Mouse (Mus musculus): ENCODE data around the gene Tmprss9. TPM values are rescaled to one million over a fixed set of nuclear protein-coding genes. Genes with fewer than 3 reads are reported as not detected.

Gene Tmprss9
- polyA plus RNA-seq, 1 experiment from 2014 or later = 0.05 TPM

GRCm38 (mm10) chr10:80858350-80858935, 13.2 kb upstream of the Tmprss9 start:
- Histone ChIP-seq H3K4me2 (peak overlapping the region; percentile 96), H3K4me1 (replicated peaks) (peaks cover 94% of the 10 kb centered on the region), H3K9ac (peak overlapping the region; percentile 100), H3K36me3 (peaks cover 42% of the 10 kb centered on the region), H3K9me3 (replicated peaks) (no peaks in the 10 kb centered on the region), H3K27me3 (no peaks in the 10 kb centered on the region), H3K4me3 (replicated peaks) (peak overlapping the region; percentile 99), H3K27ac (peak overlapping the region; percentile 100)
- 17% methylated on average over 7 of the region's 7 CpGs for WGBS (ENCODE audit: insufficient replicate concordance)
- ATAC-seq (ENCODE audit: low read depth) (peak; percentile 83), DNase-seq (peak; percentile 85)

GRCm38 (mm10) chr10:80862305-80862704, 9.3 kb upstream of the Tmprss9 start:
- Histone ChIP-seq H3K9me3 (replicated peaks) (no peaks in the 10 kb centered on the region), H3K4me3 (replicated peaks) (peak overlapping the region; percentile 34), H3K4me1 (replicated peaks) (peaks cover 67% of the 10 kb centered on the region), H3K4me2 (peak overlapping the region; percentile 60), H3K36me3 (peaks cover 78% of the 10 kb centered on the region), H3K9ac (peak overlapping the region; percentile 71), H3K27me3 (no peaks in the 10 kb centered on the region), H3K27ac (peak overlapping the region; percentile 100)
- DNase-seq (peak; percentile 51), ATAC-seq (ENCODE audit: low read depth) (peak; percentile 56)
- 56% methylated on average over 5 of the region's 5 CpGs for WGBS (ENCODE audit: insufficient replicate concordance)

GRCm38 (mm10) chr10:80864446-80864845, 7.2 kb upstream of the Tmprss9 start:
- no peak for DNase-seq
- Histone ChIP-seq H3K27ac (peak overlapping the region; percentile 100), H3K36me3 (peaks cover 90% of the 10 kb centered on the region), H3K4me3 (replicated peaks) (no peak overlapping the region), H3K4me2 (no peak overlapping the region), H3K9me3 (replicated peaks) (no peaks in the 10 kb centered on the region), H3K4me1 (replicated peaks) (peaks cover 46% of the 10 kb centered on the region), H3K27me3 (no peaks in the 10 kb centered on the region), H3K9ac (no peak overlapping the region)
- no peak for ATAC-seq (ENCODE audit: low read depth)
- WGBS (ENCODE audit: insufficient replicate concordance) = 92% methylated on average over 16 of the region's 16 CpGs

- 0 out of 2 replicates have a peak, but pooled peaks cover 4% of the 10 kb centered on the region for H3K4me1 ChIP-seq (replicated peaks)
- H3K36me3 ChIP-seq = peaks cover 29% of the 10 kb centered on the region
- no peak overlapping the region for H3K4me3 ChIP-seq (replicated peaks)
- peaks cover 14% of the 10 kb centered on the region for H3K27me3 ChIP-seq
- no peaks in the 10 kb centered on the region for H3K9me3 ChIP-seq (replicated peaks)
- no peak overlapping the region for H3K9ac ChIP-seq
- DNase-seq = no peak
- H3K27ac ChIP-seq = no peak overlapping the region
- no peak overlapping the region for H3K4me2 ChIP-seq
- WGBS (ENCODE audit: insufficient replicate concordance) = 59% methylated on average over 4 of the region's 6 CpGs
- no peak for ATAC-seq (ENCODE audit: low read depth)
These were observed 655 bp upstream of the Tmprss9 start for GRCm38 (mm10) chr10:80870993-80871392.

GRCm38 (mm10) chr10:80874035-80874434, 2.4 kb downstream of the Tmprss9 start:
- Histone ChIP-seq H3K27me3 (peaks cover 14% of the 10 kb centered on the region), H3K9me3 (replicated peaks) (no peaks in the 10 kb centered on the region), H3K4me1 (replicated peaks) (peaks cover 29% of the 10 kb centered on the region), H3K4me3 (replicated peaks) (no peak overlapping the region), H3K36me3 (no peaks in the 10 kb centered on the region), H3K9ac (no peak overlapping the region), H3K27ac (peak overlapping the region; percentile 18; the same call in 1 of the 2 replicates), H3K4me2 (no peak overlapping the region)
- WGBS (ENCODE audit: insufficient replicate concordance) = 67% methylated on average over 9 of the region's 9 CpGs
- ATAC-seq (ENCODE audit: low read depth) (no peak), DNase-seq (no peak)

GRCm38 (mm10) chr10:80876028-80876427, 4.4 kb downstream of the Tmprss9 start:
- peak; percentile 60 for DNase-seq
- Histone ChIP-seq H3K4me1 (replicated peaks) (peaks cover 49% of the 10 kb centered on the region), H3K36me3 (no peaks in the 10 kb centered on the region), H3K27me3 (peaks cover 14% of the 10 kb centered on the region), H3K4me2 (no peak overlapping the region), H3K4me3 (replicated peaks) (no peak overlapping the region), H3K9me3 (replicated peaks) (no peaks in the 10 kb centered on the region), H3K27ac (peak overlapping the region; percentile 61), H3K9ac (peak overlapping the region; percentile 54; the same call in 1 of the 2 replicates)
- no peak for ATAC-seq (ENCODE audit: low read depth)
- WGBS (ENCODE audit: insufficient replicate concordance) = 29% methylated on average over 5 of the region's 5 CpGs

- H3K4me3 ChIP-seq (replicated peaks) = no peak overlapping the region
- no peak overlapping the region for H3K4me2 ChIP-seq
- no peaks in the 10 kb centered on the region for H3K9me3 ChIP-seq (replicated peaks)
- peaks cover 12% of the 10 kb centered on the region for H3K27me3 ChIP-seq
- H3K4me1 ChIP-seq (replicated peaks) = peaks cover 49% of the 10 kb centered on the region
- peak overlapping the region; percentile 61 for H3K27ac ChIP-seq
- 30% methylated on average over 3 of the region's 3 CpGs for WGBS (ENCODE audit: insufficient replicate concordance)
- ATAC-seq (ENCODE audit: low read depth) (no peak), DNase-seq (no peak)
- H3K36me3 ChIP-seq = no peaks in the 10 kb centered on the region
- peak overlapping the region; percentile 54; the same call in 1 of the 2 replicates for H3K9ac ChIP-seq
These were observed 4.9 kb downstream of the Tmprss9 start for GRCm38 (mm10) chr10:80876594-80876993.

- WGBS (ENCODE audit: insufficient replicate concordance) = 3% methylated on average over 5 of the region's 5 CpGs
- Histone ChIP-seq H3K27me3 (peaks cover 4% of the 10 kb centered on the region; the same call in 1 of the 2 replicates), H3K9me3 (replicated peaks) (no peaks in the 10 kb centered on the region), H3K36me3 (no peaks in the 10 kb centered on the region), H3K4me1 (replicated peaks) (peaks cover 49% of the 10 kb centered on the region), H3K4me2 (peak overlapping the region; percentile 43), H3K27ac (peak overlapping the region; percentile 83), H3K4me3 (replicated peaks) (0 out of 2 replicates have a peak overlapping the region, but pooled peaks have one; percentile 2), H3K9ac (peak overlapping the region; percentile 40)
- peak; percentile 76 for DNase-seq
- peak; percentile 93 for ATAC-seq (ENCODE audit: low read depth)
These were observed 8.5 kb downstream of the Tmprss9 start for GRCm38 (mm10) chr10:80880131-80880641.

- Histone ChIP-seq H3K27ac (peak overlapping the region; percentile 83), H3K9me3 (replicated peaks) (no peaks in the 10 kb centered on the region), H3K4me1 (replicated peaks) (peaks cover 46% of the 10 kb centered on the region), H3K4me3 (replicated peaks) (no peak overlapping the region), H3K27me3 (peaks cover 10% of the 10 kb centered on the region), H3K4me2 (peak overlapping the region; percentile 43), H3K9ac (0 out of 2 replicates have a peak overlapping the region, but pooled peaks have one; percentile 27), H3K36me3 (no peaks in the 10 kb centered on the region)
- no peak for ATAC-seq (ENCODE audit: low read depth)
- 74% methylated on average over 2 of the region's 2 CpGs for WGBS (ENCODE audit: insufficient replicate concordance)
- DNase-seq = no peak
These were observed 9.3 kb downstream of the Tmprss9 start for GRCm38 (mm10) chr10:80880901-80881300.

GRCm38 (mm10) chr10:80881301-80881700, 9.7 kb downstream of the Tmprss9 start:
- Histone ChIP-seq H3K4me2 (no peak overlapping the region), H3K36me3 (no peaks in the 10 kb centered on the region), H3K4me3 (replicated peaks) (no peak overlapping the region), H3K9ac (no peak overlapping the region), H3K27ac (no peak overlapping the region), H3K27me3 (peaks cover 11% of the 10 kb centered on the region), H3K4me1 (replicated peaks) (peaks cover 43% of the 10 kb centered on the region), H3K9me3 (replicated peaks) (no peaks in the 10 kb centered on the region)
- peak; percentile 75 for DNase-seq
- ATAC-seq (ENCODE audit: low read depth) = no peak
- 17% methylated on average over 10 of the region's 10 CpGs for WGBS (ENCODE audit: insufficient replicate concordance)

- peaks cover 51% of the 10 kb centered on the region for H3K27me3 ChIP-seq
- no peak overlapping the region for H3K27ac ChIP-seq
- DNase-seq (no peak), ATAC-seq (ENCODE audit: low read depth) (no peak)
- WGBS (ENCODE audit: insufficient replicate concordance) = 52% methylated on average over 11 of the region's 11 CpGs
- H3K4me2 ChIP-seq = no peak overlapping the region
- no peak overlapping the region for H3K4me3 ChIP-seq (replicated peaks)
- no peaks in the 10 kb centered on the region for H3K4me1 ChIP-seq (replicated peaks)
- H3K9ac ChIP-seq = no peak overlapping the region
- H3K36me3 ChIP-seq = no peaks in the 10 kb centered on the region
- H3K9me3 ChIP-seq (replicated peaks) = no peaks in the 10 kb centered on the region
These were observed 15.5 kb downstream of the Tmprss9 start for GRCm38 (mm10) chr10:80887181-80887580.

- Histone ChIP-seq H3K9ac (no peak overlapping the region), H3K4me2 (no peak overlapping the region), H3K27ac (no peak overlapping the region), H3K9me3 (replicated peaks) (no peaks in the 10 kb centered on the region), H3K4me3 (replicated peaks) (no peak overlapping the region), H3K4me1 (replicated peaks) (peaks cover 30% of the 10 kb centered on the region), H3K36me3 (peaks cover 21% of the 10 kb centered on the region), H3K27me3 (peaks cover 9% of the 10 kb centered on the region)
- ATAC-seq (ENCODE audit: low read depth) = no peak
- WGBS (ENCODE audit: insufficient replicate concordance) = 79% methylated on average over 7 of the region's 7 CpGs
- no peak for DNase-seq
These were observed 23.5 kb downstream of the Tmprss9 start for GRCm38 (mm10) chr10:80895100-80895499.

Data from liver, embryonic 13.5 days (tissue).